Mouse (Mus musculus) megakaryocyte, adult 5-6 weeks (primary cell): Measurements from ENCODE around the gene Catsperz. TPM values are rescaled to one million over a fixed set of nuclear protein-coding genes. Genes with fewer than 3 reads are reported as not detected.

Experiments
- total RNA-seq, 2 experiments: library from RNA; stranded (forward) in 1 of 2; stranded (reverse) in 1 of 2; fragments of 153-499, 151-499 nt in 1 of 2; fragments of 221-1000, 200-1000 nt in 1 of 2; gene quantifications; 2 replicates each; pipeline versions ENCODE4 v1.2.3 to v1.2.4; 2015 to 2017

The Catsperz gene
- total RNA-seq, 2 experiments from 2014 or later: not detected

Other genes with a start within 250 kb of the Catsperz start
- gene Rps6ka4, start 84.7 kb downstream of the Catsperz start, total RNA-seq (2015): 5.5 and 7.3 TPM in 2 replicates
- gene Rps6ka4, start 84.7 kb downstream of the Catsperz start, total RNA-seq (2017): 17.2 and 21.4 TPM in 2 replicates
- 12.0 and 13.3 TPM in 2 replicates for gene Ccdc88b, start 67.2 kb downstream of the Catsperz start, total RNA-seq (2015)
- 45.9 and 78.0 TPM in 2 replicates for gene Ccdc88b, start 67.2 kb downstream of the Catsperz start, total RNA-seq (2017)
- 133 and 146 TPM in 2 replicates for gene Trmt112, start 15.7 kb downstream of the Catsperz start, total RNA-seq (2015)
- 176 and 188 TPM in 2 replicates for gene Trmt112, start 15.7 kb downstream of the Catsperz start, total RNA-seq (2017)
- gene Prdx5, start 15.3 kb downstream of the Catsperz start, total RNA-seq (2015): 951 and 1,046 TPM in 2 replicates
- gene Prdx5, start 15.3 kb downstream of the Catsperz start, total RNA-seq (2017): 1,745 and 2,032 TPM in 2 replicates
- 11.9 and 12.4 TPM in 2 replicates for gene Esrra, start 3.6 kb downstream of the Catsperz start, total RNA-seq (2015)
- gene Esrra, start 3.6 kb downstream of the Catsperz start, total RNA-seq (2017): 24.6 and 28.9 TPM in 2 replicates
- not detected in 2 replicates for gene Kcnk4, start 9.1 kb upstream of the Catsperz start, total RNA-seq (2015)
- gene Kcnk4, start 9.1 kb upstream of the Catsperz start, total RNA-seq (2017): 0.11 TPM in 1 of 2 replicates, not detected in the other
- 16.4 and 20.3 TPM in 2 replicates for gene Bad, start 16.5 kb upstream of the Catsperz start, total RNA-seq (2015)
- gene Bad, start 16.5 kb upstream of the Catsperz start, total RNA-seq (2017): 45.2 and 67.1 TPM in 2 replicates
- gene Gpr137, start 17.1 kb upstream of the Catsperz start, total RNA-seq (2015): 10.2 and 18.8 TPM in 2 replicates
- 18.4 and 20.2 TPM in 2 replicates for gene Gpr137, start 17.1 kb upstream of the Catsperz start, total RNA-seq (2017)
- 54.3 and 63.8 TPM in 2 replicates for gene Ppp1r14b, start 49.6 kb upstream of the Catsperz start, total RNA-seq (2015)
- gene Ppp1r14b, start 49.6 kb upstream of the Catsperz start, total RNA-seq (2017): 43.8 and 45.2 TPM in 2 replicates
- gene Plcb3, start 51.1 kb upstream of the Catsperz start, total RNA-seq (2015): 10.4 and 11.8 TPM in 2 replicates
- gene Plcb3, start 51.1 kb upstream of the Catsperz start, total RNA-seq (2017): 13.4 and 14.1 TPM in 2 replicates
- gene Fkbp2, start 55.1 kb upstream of the Catsperz start, total RNA-seq (2015): 127 and 145 TPM in 2 replicates
- gene Fkbp2, start 55.1 kb upstream of the Catsperz start, total RNA-seq (2017): 141 and 155 TPM in 2 replicates
- gene Vegfb, start 62.3 kb upstream of the Catsperz start, total RNA-seq (2015): 7.8 and 8.0 TPM in 2 replicates
- 2.4 and 2.8 TPM in 2 replicates for gene Vegfb, start 62.3 kb upstream of the Catsperz start, total RNA-seq (2017)
- gene Dnajc4, start 67.2 kb upstream of the Catsperz start, total RNA-seq (2015): 19.5 and 23.0 TPM in 2 replicates
- 18.4 and 21.4 TPM in 2 replicates for gene Dnajc4, start 67.2 kb upstream of the Catsperz start, total RNA-seq (2017)
- 16.6 and 29.0 TPM in 2 replicates for gene Nudt22, start 70.7 kb upstream of the Catsperz start, total RNA-seq (2015)
- gene Nudt22, start 70.7 kb upstream of the Catsperz start, total RNA-seq (2017): 10.1 and 16.0 TPM in 2 replicates
- 1.5 and 3.4 TPM in 2 replicates for gene Trpt1, start 70.8 kb upstream of the Catsperz start, total RNA-seq (2015)
- gene Trpt1, start 70.8 kb upstream of the Catsperz start, total RNA-seq (2017): 2.7 and 3.4 TPM in 2 replicates
- gene Fermt3, start 94.1 kb upstream of the Catsperz start, total RNA-seq (2015): 76.4 and 89.1 TPM in 2 replicates
- gene Fermt3, start 94.1 kb upstream of the Catsperz start, total RNA-seq (2017): 239 and 262 TPM in 2 replicates
- 90.4 and 95.8 TPM in 2 replicates for gene Stip1, start 114.6 kb upstream of the Catsperz start, total RNA-seq (2015)
- gene Stip1, start 114.6 kb upstream of the Catsperz start, total RNA-seq (2017): 102 and 115 TPM in 2 replicates
- gene Macrod1, start 131.4 kb upstream of the Catsperz start, total RNA-seq (2015): 0.69 and 3.7 TPM in 2 replicates
- 0.66 and 0.77 TPM in 2 replicates for gene Macrod1, start 131.4 kb upstream of the Catsperz start, total RNA-seq (2017)
- not detected in 2 replicates for gene Flrt1, start 180.3 kb upstream of the Catsperz start, total RNA-seq (2015)
- gene Flrt1, start 180.3 kb upstream of the Catsperz start, total RNA-seq (2017): not detected in 2 replicates